Mouse (Mus musculus) urinary bladder, postnatal 25 days (tissue): ENCODE measurements at regions not wholly inside any gene's neighbourhood (a gene's known extent, or its start where the extent isn't known, plus 50 kb on each side); places are given as distances from the start of the nearest gene placed in this dataset.

Experiments
- DNase-seq: peaks from one replicate; pipeline ENCODE4 v3.0.0; 2022; ENCODE audit warnings: low spot score

DNA sequence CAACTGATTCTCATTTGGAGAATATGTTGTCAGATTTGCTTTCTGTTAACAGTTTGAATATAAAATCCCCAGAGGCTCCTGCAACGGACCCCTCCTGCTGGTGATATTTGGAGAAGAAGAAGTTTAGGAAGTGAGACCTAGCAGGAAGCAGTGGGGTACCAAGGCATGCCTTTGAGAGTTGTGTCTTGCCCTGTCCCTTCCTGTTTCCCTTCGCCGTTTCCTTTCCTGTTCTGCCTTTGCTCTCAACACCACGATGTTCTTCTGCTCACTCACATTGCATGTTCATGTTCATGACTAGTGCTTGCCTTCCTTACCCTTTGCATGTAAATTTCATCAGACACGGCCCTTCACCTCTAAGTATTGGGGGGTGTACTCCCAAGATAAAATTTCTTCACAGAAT, 254.0 kb downstream of the Tle4 start:
- no peak for DNase-seq

- no peak for DNase-seq
Measured at GRCm38 (mm10) chr19:14344467-14344866, 253.4 kb downstream of the Tle4 start.

- no peak for DNase-seq
Measured at GRCm38 (mm10) chr19:14347026-14347425, 250.8 kb downstream of the Tle4 start.

DNA sequence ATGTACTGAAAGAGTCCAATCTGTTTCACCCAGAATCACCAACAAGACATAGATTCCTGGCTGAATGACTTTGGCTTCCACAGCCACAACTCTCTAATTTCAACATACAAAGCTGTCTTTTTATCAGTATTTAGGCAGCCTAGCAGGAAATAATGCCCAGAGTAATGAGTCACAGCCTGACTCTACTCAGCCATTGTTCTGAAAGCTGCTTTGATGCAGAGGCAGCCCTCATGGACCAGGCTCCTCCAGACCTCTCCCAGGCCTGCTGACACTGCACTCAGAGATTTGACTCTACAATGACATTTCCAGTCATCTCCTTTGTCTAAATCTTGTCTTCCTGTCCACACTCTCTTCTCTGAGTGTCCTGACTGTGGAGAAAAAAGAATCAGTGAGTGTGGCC, 250.4 kb downstream of the Tle4 start:
- DNase-seq = no peak

- no peak for DNase-seq
Measured at GRCm38 (mm10) chr19:14349753-14350152, 248.1 kb downstream of the Tle4 start.

DNA sequence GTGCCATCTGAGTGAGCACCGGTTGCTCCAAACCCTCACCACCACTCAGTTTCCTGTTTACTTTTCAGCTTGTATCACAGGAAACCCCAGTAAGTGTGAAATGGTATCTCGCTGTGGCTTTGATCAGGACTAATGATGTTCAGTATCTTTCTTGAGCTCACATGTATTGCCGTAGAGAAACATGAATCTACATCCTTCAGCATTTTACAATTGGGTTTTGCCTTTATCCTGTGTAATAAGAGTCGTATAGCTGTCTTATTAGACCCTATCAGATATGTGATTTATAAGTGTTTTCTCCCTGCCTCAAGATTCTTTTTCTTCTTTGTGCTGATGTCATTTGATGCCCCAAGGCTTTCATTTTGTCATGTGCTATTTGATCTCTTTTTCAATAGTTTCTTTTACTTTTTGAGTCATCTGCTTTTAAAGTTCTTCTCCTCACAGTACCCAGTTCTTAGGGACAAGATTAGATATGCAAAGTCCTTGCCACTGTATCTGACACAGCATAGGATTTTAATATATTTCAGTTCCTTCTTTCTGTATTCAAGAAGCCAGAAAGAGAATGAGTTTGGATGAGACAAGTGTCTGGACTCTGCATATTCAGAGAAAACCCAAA, 246.0 kb downstream of the Tle4 start:
- DNase-seq = no peak

GRCm38 (mm10) chr19:14352551-14352950, 245.3 kb downstream of the Tle4 start:
- no peak for DNase-seq

DNA sequence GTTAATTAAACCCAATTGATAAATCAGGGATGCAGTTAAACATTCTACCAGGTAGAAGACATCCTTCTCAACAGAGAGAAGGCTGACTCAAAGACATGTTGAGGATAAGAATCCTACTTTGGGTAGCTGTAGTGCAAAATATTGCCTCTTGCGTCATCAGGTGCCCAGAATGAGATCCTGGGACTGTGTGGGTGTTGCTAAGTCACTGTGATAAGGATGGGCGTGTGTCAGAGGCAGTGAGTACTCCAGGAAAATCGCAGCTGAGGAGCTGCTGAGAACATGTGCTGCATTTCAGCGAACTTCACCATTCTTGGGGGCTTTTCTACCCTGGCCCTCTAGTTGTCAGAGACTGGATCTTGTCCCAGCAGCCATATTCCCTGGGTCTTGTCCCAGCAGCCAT, 244.7 kb downstream of the Tle4 start:
- DNase-seq = no peak

GRCm38 (mm10) chr19:14355128-14355527, 242.7 kb downstream of the Tle4 start:
- DNase-seq = no peak

DNA sequence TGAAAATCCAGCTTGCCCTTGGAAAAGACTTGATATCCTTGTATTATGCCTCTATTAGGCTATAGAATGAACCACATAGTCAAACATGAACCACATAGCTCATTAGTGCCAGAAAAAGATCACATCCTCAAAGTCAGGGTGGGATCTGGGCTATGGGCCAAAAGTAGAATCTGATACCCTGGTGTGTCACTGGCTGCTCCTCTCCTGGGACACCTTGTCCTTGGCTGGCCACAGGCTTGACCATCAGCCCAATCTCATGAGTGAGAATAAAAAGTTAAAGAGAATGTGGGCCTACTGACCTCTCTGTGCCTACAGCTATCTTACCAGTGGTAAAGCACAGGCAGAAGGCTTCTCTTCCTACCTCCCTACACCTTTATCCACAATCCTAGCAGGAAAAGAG, 241.9 kb downstream of the Tle4 start:
- no peak for DNase-seq

DNA sequence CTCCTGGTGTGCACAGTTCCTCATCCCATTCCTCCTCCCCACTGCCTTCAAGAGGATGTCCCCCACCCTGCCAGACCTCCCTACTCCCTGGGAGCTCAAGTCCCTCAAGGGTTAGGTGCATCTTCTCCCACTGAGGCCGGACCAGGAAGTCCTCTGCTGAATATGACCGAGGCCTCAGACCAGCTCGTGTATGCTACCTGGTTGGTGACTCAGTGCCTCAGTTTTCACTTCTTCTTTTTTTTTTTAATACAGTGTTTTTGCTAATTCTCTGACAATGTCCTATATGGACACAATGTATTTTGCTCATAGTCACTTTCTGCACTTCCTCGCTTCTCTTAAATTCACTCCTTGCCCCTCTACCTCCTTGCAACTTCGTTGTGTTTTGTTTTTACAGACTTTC, 237.2 kb downstream of the Tle4 start:
- DNase-seq = no peak

DNA sequence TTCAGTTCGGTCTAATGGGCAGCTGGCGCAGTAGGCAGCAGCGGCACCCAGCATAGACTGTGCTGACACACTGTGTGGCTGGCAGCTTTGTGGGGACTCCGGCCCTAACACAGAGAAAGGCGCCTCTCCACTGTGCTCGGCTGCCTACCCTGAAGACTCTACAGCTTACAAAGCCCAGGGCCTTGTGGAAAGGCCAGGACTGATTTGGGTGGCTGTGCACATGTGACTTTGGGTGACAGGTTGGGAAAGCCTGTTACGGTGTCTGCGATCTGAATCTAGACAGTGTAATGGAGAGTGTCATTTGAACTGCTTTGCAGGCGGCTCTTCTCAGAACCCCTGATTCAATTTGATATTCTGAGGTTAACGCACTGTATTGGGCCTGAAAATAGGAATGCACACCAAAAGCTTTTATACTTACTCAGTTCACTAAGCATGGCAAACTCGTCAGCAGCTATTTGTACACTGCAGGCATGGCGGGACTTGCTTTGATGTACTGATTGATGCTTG, 228.7 kb downstream of the Tle4 start:
- no peak for DNase-seq

- no peak for DNase-seq
Measured at GRCm38 (mm10) chr19:14371360-14371759, 226.5 kb downstream of the Tle4 start.

GRCm38 (mm10) chr19:14373996-14374395, 223.9 kb downstream of the Tle4 start:
- no peak for DNase-seq

DNA sequence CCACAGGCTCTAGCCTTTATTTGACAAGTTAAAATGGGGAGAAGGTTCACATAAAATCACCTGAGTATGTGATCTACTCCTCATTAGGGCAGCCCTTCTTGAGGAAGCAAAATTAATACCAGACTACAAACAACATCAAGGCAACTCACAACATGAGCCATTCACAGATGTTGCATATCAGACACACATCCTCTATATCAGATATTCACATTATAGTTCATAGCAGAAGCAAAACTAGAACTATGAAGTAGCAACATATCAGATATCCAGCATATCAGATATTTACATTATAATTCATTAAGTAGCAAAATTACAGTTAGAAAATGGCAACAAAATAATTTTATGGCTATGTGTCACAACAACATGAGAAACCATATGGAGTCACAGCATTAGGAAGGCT, 217.0 kb downstream of the Tle4 start:
- DNase-seq = no peak

DNA sequence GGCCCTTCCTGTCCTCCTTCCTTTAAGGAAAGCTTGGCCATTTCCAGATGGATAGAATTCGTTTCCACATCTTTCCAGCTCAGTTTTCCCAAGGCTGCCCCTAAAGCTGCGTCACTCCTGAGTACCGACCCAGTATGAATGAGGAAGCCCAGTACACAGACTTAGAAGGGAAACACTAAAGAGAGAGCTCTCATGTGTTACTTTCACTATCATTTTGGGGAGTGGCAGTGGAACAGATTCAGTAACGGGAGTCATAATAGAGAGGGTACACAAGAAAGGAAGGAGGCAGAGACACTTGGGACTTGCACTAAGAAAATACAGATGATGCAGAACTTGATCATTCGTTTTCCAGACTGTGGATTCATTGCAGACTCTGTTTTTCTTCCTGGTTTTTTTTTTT, 210.1 kb downstream of the Tle4 start:
- no peak for DNase-seq

DNA sequence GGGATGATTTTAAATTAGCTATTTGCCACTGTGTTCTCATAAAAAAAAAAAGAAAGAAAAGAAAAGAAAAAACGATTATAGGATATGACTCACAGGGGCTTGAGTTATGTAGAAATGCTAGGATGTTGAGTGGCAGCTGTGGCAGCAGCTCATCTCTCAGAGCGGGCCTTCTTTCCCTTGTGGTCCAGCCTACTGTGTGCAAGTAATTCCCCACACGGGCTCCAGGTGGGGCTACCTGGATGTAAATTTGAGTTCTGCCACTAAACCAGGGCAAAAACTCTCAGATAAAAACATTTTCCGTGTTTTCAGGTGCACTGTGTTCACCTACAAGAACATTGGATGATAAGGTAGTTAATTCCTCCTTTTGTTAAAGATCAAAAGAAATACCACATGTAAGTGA, 209.3 kb downstream of the Tle4 start:
- no peak for DNase-seq

DNA sequence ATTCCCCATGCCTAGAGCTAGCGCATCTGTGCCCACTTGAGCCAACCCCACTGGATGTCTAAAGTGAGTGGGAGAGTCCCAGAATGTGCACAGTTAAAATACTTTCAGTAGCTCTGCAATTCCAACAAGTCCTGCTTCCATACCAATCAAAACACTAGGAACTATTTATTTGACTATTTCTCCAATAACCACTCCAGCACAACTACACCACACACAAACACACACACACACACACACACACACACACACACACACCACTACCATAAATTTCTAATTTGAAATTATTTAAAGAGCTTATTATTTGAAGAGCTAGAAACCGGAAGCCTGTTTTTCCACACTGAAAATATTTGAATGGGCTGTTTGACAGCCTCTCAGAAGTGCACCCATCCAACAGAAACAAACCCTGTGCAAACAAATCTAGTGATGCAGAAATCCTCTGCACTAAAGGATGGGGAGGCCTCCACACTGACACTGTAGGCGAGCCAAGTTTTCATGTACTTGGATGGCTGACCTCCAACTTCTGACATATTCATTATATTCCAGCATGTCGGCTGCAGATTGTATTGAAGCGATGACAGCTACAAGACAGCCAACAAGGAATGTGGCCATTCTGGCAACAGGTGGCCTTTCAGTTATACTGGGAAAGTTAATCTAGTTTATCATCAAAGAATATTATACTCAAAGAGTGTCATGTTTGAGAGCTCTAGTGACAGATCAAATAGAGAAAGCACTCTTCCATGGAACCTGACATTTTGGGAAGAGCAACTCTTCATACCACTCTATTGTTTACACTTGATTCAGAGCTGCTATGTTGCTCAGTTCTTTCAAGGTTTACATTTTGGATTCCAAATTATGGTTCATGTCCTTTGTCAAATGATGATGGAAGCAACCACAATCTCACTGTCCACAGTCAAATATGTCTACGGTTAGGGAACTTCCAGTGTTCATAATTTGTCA, 207.7 kb downstream of the Tle4 start:
- DNase-seq = no peak

- no peak for DNase-seq
Measured at GRCm38 (mm10) chr19:14390914-14391313, 206.9 kb downstream of the Tle4 start.
